Mouse (Mus musculus): Measurements from ENCODE around the gene Siglec1.

The Siglec1 gene

GRCm38 (mm10) chr2:131086667-131087390, at the start of gene Siglec1:
Siglec1 (minus strand) TSS chr2:131086765.
- H3K9me3 ChIP-seq (ENCODE audit: low read length) = no peaks in the 10 kb centered on the region
- H3K4me3 ChIP-seq (replicated peaks; ENCODE audit: low read length) = no peak within 1 kb of the TSS
- no peaks in the 10 kb centered on the region for H3K36me3 ChIP-seq (ENCODE audit: insufficient read depth, low read length)
- peaks cover 14% of the 10 kb centered on the region; the same call in 1 of the 2 replicates for H3K4me1 ChIP-seq (replicated peaks; ENCODE audit: low read depth, low read length)
- TF ChIP-seq POU5F1 (IDR thresholded peaks at IDR 0.05; ENCODE audit: borderline replicate concordance, low read length) (no peak), NANOG (IDR thresholded peaks at IDR 0.05; ENCODE audit: borderline replicate concordance, low read length) (no peak), CTCF (conservative IDR thresholded peaks at IDR 0.05; ENCODE audit: low read length) (no peak)
- peaks cover 26% of the 10 kb centered on the region for H3K27me3 ChIP-seq (ENCODE audit: insufficient read depth, low read length)

GRCm38 (mm10) chr2:131135521-131136139, 49.1 kb upstream of the Siglec1 start:
- H3K36me3 ChIP-seq (ENCODE audit: insufficient read depth, low read length) = no peaks in the 10 kb centered on the region
- TF ChIP-seq POU5F1 (IDR thresholded peaks at IDR 0.05; ENCODE audit: borderline replicate concordance, low read length) (no peak), CTCF (conservative IDR thresholded peaks at IDR 0.05; ENCODE audit: low read length) (no peak), NANOG (IDR thresholded peaks at IDR 0.05; ENCODE audit: borderline replicate concordance, low read length) (no peak)
- H3K27me3 ChIP-seq (ENCODE audit: insufficient read depth, low read length) = no peaks in the 10 kb centered on the region; the same call in 1 of the 2 replicates
- no peak overlapping the region; the same call in 1 of the 2 replicates for H3K4me3 ChIP-seq (replicated peaks; ENCODE audit: low read length)
- no peaks in the 10 kb centered on the region for H3K9me3 ChIP-seq (ENCODE audit: low read length)
- H3K4me1 ChIP-seq (replicated peaks; ENCODE audit: low read depth, low read length) = peaks cover 38% of the 10 kb centered on the region

- Histone ChIP-seq H3K9me3 (ENCODE audit: low read length) (no peaks in the 10 kb centered on the region), H3K36me3 (ENCODE audit: insufficient read depth, low read length) (no peaks in the 10 kb centered on the region), H3K4me1 (replicated peaks; ENCODE audit: low read depth, low read length) (peaks cover 34% of the 10 kb centered on the region), H3K27me3 (ENCODE audit: insufficient read depth, low read length) (no peaks in the 10 kb centered on the region; the same call in 1 of the 2 replicates), H3K4me3 (replicated peaks; ENCODE audit: low read length) (peak overlapping the region; percentile 45)
- TF ChIP-seq POU5F1 (IDR thresholded peaks at IDR 0.05; ENCODE audit: borderline replicate concordance, low read length) (no peak), NANOG (IDR thresholded peaks at IDR 0.05; ENCODE audit: borderline replicate concordance, low read length) (no peak), CTCF (conservative IDR thresholded peaks at IDR 0.05; ENCODE audit: low read length) (no peak)
These were observed 48.3 kb upstream of the Siglec1 start for GRCm38 (mm10) chr2:131134826-131135400.

- H3K36me3 ChIP-seq (ENCODE audit: insufficient read depth, low read length) = no peaks in the 10 kb centered on the region
- TF ChIP-seq POU5F1 (IDR thresholded peaks at IDR 0.05; ENCODE audit: borderline replicate concordance, low read length) (no peak), NANOG (IDR thresholded peaks at IDR 0.05; ENCODE audit: borderline replicate concordance, low read length) (no peak), CTCF (conservative IDR thresholded peaks at IDR 0.05; ENCODE audit: low read length) (no peak)
- peaks cover 33% of the 10 kb centered on the region for H3K4me1 ChIP-seq (replicated peaks; ENCODE audit: low read depth, low read length)
- peak overlapping the region; percentile 45 for H3K4me3 ChIP-seq (replicated peaks; ENCODE audit: low read length)
- H3K9me3 ChIP-seq (ENCODE audit: low read length) = no peaks in the 10 kb centered on the region
- H3K27me3 ChIP-seq (ENCODE audit: insufficient read depth, low read length) = peaks cover 2% of the 10 kb centered on the region; the same call in 1 of the 2 replicates
These were observed 47.8 kb upstream of the Siglec1 start for GRCm38 (mm10) chr2:131134381-131134780.

GRCm38 (mm10) chr2:131132930-131133547, 46.5 kb upstream of the Siglec1 start, which contains the start of gene Gm11037:
Gm11037 (plus strand) TSS chr2:131133497.
- Histone ChIP-seq H3K4me1 (replicated peaks; ENCODE audit: low read depth, low read length) (peaks cover 30% of the 10 kb centered on the region), H3K4me3 (replicated peaks; ENCODE audit: low read length) (peak within 1 kb of the TSS; percentile 45; the same call in 1 of the 2 replicates), H3K9me3 (ENCODE audit: low read length) (no peaks in the 10 kb centered on the region), H3K27me3 (ENCODE audit: insufficient read depth, low read length) (peaks cover 15% of the 10 kb centered on the region), H3K36me3 (ENCODE audit: insufficient read depth, low read length) (no peaks in the 10 kb centered on the region)
- no peak for TF ChIP-seq CTCF (conservative IDR thresholded peaks at IDR 0.05; ENCODE audit: low read length)
- no peak for TF ChIP-seq POU5F1 (IDR thresholded peaks at IDR 0.05; ENCODE audit: borderline replicate concordance, low read length)
- no peak for TF ChIP-seq NANOG (IDR thresholded peaks at IDR 0.05; ENCODE audit: borderline replicate concordance, low read length)

- Histone ChIP-seq H3K27me3 (ENCODE audit: insufficient read depth, low read length) (peaks cover 22% of the 10 kb centered on the region), H3K4me1 (replicated peaks; ENCODE audit: low read depth, low read length) (peaks cover 36% of the 10 kb centered on the region), H3K4me3 (replicated peaks; ENCODE audit: low read length) (no peak overlapping the region), H3K36me3 (ENCODE audit: insufficient read depth, low read length) (no peaks in the 10 kb centered on the region), H3K9me3 (ENCODE audit: low read length) (no peaks in the 10 kb centered on the region)
- no peak for TF ChIP-seq NANOG (IDR thresholded peaks at IDR 0.05; ENCODE audit: borderline replicate concordance, low read length)
- TF ChIP-seq POU5F1 (IDR thresholded peaks at IDR 0.05; ENCODE audit: borderline replicate concordance, low read length) = no peak
- TF ChIP-seq CTCF (conservative IDR thresholded peaks at IDR 0.05; ENCODE audit: low read length) = no peak
These were observed 45.7 kb upstream of the Siglec1 start for GRCm38 (mm10) chr2:131132111-131132888.

- H3K4me1 ChIP-seq (replicated peaks; ENCODE audit: low read depth, low read length) = peaks cover 46% of the 10 kb centered on the region
- no peaks in the 10 kb centered on the region for H3K9me3 ChIP-seq (ENCODE audit: low read length)
- peaks cover 37% of the 10 kb centered on the region for H3K27me3 ChIP-seq (ENCODE audit: insufficient read depth, low read length)
- H3K36me3 ChIP-seq (ENCODE audit: insufficient read depth, low read length) = no peaks in the 10 kb centered on the region
- H3K4me3 ChIP-seq (replicated peaks; ENCODE audit: low read length) = no peak overlapping the region
- TF ChIP-seq CTCF (conservative IDR thresholded peaks at IDR 0.05; ENCODE audit: low read length) = no peak
These were observed 44.3 kb upstream of the Siglec1 start for GRCm38 (mm10) chr2:131130849-131131248.

Measured in E14TG2a.4 (cell line).